Mouse (Mus musculus) embryo, embryonic 10.5 days (tissue): ENCODE data around the gene Prex1.
A peak's percentile ranks its signal among the peaks of the same experiment; 100 is the strongest.

Source experiments
- DNase-seq: peaks from one replicate; pipeline ENCODE4 v3.0.0-alpha.2; 2015; ENCODE audit warnings: low spot score

Gene Prex1

GRCm38 (mm10) chr2:166636867-166637672 is 76.6 kb downstream of the Prex1 start:
- DNase-seq, result peak; percentile 55

DNA sequence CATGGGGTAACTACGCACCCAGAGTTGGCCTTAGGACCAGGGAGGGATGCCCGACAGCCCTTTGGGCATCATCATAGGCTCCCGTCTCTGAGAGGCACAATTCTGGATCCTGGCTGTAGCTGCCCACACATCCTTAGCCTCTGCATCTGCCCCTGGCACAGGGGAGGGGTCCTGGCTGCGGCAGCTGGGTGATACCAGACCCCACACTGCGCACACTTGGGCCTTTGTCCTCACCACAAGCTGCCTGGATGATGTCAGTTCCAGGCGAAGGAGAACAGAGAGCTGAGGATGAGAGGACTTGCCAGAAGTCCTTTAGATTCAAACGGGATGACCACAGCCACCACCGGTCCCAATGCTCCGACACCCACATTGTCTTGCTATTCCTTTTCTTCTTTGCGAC is 78.1 kb downstream of the Prex1 start:
- DNase-seq, result no peak

GRCm38 (mm10) chr2:166632571-166633361 is 80.9 kb downstream of the Prex1 start:
- DNase-seq, result no peak

GRCm38 (mm10) chr2:166631621-166632171 is 81.9 kb downstream of the Prex1 start:
- no peak for DNase-seq

- DNase-seq, result no peak
Measured at GRCm38 (mm10) chr2:166631189-166631588, 82.4 kb downstream of the Prex1 start.

GRCm38 (mm10) chr2:166629941-166630674 is 83.5 kb downstream of the Prex1 start:
- DNase-seq, result no peak

- no peak for DNase-seq
Measured at GRCm38 (mm10) chr2:166627578-166627977, 86.1 kb downstream of the Prex1 start.

- no peak for DNase-seq
Measured at GRCm38 (mm10) chr2:166625219-166625618, 88.4 kb downstream of the Prex1 start.

- DNase-seq, result peak; percentile 37
Measured at GRCm38 (mm10) chr2:166623081-166623567, 90.5 kb downstream of the Prex1 start.

GRCm38 (mm10) chr2:166622590-166622989 is 91.0 kb downstream of the Prex1 start:
- DNase-seq, result no peak

DNA sequence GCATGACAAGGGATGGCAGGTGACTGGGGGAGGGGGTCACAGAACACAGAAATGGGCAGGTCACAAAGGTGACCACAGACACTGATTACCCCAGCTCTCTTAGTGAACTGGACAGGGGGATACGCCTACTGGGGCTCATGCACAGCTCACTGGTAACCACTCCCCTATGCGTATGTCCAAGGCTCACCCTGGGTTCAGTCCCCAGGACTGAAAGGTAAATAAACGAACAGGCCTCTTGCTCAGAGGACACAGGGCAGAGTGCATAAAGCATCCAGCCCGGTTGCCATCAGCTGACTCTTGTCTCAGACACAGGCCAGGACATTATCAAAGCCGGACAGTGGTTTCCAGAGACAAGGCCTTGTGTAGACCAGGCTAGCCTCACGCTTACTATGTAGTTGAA is 91.6 kb downstream of the Prex1 start:
- no peak for DNase-seq

- no peak for DNase-seq
Measured at GRCm38 (mm10) chr2:166620529-166621466, 92.8 kb downstream of the Prex1 start.

- no peak for DNase-seq
Measured at GRCm38 (mm10) chr2:166619906-166620490, 93.6 kb downstream of the Prex1 start.

DNA sequence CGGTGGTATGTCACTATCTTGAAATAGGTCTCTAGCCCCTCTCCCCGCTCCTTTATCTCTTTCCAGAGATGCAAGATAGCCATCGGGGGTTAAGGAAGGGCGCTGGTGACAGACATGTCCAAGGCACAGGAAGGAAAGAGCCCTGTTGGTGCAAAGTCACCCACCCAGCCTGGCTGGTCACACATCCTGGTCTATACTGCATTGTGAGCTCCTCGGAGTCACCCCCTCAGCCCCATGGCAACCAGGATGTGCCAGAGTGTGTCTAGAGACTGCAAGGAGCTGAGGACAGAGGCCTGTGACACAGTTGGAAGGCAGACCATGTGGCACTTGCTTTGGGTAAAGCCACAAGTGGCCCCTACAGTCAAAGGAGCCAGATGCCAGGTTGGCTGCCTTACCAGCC is 94.4 kb downstream of the Prex1 start:
- DNase-seq, result no peak

DNA sequence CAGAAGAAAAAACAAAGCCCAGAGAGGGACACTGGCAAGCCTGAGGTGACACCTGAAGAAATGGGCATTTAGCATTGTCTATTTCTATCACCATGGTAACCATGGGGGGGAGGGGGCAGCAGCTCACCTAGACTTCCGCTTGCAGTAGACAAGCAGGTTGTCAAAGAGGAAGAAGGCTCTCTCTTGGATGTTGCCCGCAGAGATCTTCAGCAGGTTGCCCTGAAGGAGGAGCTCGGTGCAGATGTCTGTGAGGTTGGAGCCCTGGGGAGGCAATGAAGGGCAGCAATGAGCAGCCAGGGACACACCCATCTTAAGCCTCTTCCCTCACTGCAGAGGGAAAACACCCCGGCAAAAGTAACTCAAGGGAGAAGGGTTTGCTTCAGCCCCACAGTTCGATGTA is 95.9 kb downstream of the Prex1 start:
- DNase-seq, result no peak

- no peak for DNase-seq
Measured at GRCm38 (mm10) chr2:166615338-166616075, 98.1 kb downstream of the Prex1 start.

DNA sequence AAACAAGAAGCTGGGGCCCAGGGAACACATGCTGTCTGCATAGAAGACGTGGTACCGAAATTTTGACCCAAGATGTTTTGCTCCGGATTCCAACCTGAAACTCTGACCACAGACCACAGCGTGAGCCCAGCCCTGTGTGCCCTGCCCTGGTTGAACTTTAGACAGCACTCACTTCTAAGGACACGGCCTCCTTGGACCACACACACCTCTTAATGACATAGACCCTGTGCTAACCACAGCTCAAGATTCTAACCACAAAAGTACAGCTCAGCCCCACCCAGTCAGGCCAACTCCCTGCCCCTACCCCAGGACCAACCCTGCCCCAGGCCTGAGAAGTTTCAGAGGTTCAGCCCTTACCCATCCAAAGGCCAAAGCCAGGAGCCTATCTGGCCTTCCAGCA is 103.4 kb downstream of the Prex1 start:
- DNase-seq, result no peak

DNA sequence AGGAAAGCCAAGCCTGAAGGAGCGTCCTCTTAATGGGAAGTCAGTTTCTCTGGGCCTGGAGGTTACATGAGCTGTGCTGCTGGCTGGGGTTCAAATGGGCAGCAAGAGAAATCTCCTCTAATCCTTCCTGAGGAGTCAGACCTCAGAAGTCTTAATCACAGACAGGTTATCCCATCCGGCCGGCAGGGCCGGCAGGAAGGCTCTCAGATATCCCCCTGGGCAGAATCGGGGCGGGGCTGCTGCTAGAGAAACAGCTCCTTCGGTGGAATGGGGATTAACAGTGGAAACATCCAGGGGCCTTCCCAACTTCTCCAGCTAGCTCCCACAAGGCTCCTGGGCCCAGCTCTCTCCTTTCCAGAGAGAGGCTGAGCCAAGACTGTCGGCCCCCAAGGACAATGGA is 105.1 kb downstream of the Prex1 start:
- DNase-seq, result peak; percentile 40

GRCm38 (mm10) chr2:166606481-166607245 is 107.0 kb downstream of the Prex1 start:
- DNase-seq, result no peak
